Mouse (Mus musculus) fibroblast of lung, adult 2 months (primary cell): ENCODE measurements around the gene Kifc3.

Source experiments
- DNase-seq: peaks from one replicate; pipeline ENCODE4 v3.0.0-alpha.2; 2011; ENCODE audit warnings: low read depth

Kifc3 gene

DNA sequence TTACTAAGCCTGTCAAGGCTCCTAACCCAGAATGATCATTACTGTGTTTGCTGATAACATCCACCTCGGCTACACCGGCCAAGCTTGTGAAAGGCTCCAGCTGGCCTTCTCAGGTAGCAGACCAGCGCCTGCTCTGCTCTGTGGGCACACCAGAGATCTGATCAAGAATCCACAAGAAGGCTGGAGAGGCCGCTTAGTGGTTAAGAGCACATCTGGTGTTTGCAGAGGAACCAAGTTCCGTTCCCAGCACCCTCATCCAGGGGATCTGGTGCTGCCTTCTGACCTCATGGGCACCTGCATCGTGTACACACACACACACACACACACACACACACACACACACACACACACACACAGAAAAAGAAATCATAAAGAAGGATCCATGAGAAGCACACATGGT lies 46.5 kb downstream of the Kifc3 start:
- DNase-seq, result no peak

DNA sequence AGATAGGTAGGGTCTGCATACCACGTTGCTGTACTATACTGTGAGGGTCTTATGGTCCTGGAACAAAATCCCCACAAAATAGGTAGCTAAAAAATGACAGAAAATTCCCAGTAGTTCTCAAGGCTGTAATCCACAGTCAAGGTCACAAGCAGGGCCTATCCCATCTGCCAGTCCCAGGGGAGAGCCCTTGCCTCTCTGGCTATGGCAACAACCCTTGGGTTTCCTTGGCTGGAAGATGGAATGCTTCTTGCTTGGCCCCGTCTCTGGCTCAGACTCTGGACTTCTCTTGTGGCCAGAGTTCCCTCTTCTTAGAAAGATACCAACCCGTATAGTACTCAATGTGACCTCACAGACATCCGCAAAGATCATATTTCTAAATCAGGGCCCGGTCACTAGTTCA lies 47.3 kb downstream of the Kifc3 start:
- no peak for DNase-seq

DNA sequence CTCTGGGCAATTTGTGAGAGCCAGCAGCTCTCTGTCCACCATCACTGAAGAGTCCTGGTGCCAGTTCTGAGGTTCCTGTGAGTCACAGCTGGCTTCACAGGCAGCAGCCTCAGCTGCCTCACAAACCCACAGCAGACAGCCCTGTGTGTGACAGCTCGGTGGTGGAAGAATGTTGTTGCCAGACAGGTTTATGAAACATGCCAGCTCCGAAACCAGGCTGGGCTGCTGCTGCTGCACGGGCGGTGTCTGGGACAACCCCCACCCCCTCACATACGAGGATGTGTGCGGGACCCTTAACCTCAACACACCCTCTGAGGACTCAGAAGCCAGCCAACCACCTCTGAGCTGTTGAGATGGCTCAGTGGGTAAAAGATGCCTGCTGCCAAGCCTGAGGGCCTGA lies 48.0 kb downstream of the Kifc3 start:
- peak; percentile 90 for DNase-seq

DNA sequence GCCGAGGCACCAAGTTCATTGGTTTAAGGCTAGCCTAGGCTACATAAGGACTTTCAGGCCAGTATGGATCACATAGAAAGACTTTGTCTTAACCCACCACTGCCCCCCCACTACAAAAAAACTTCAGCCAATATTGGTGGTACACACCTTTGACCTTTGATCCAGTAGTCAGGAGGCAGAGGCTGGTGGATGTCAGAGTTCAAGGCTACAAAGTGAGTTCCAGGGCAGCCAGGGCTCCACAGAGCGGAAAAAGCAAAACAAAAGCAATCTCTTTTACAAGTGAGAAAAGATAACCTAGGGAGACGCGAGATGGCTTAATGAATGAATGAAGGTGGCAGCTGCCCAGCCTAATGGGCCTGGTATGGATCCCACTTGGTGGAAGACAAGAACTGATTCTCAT lies 48.6 kb downstream of the Kifc3 start:
- DNase-seq, result no peak

DNA sequence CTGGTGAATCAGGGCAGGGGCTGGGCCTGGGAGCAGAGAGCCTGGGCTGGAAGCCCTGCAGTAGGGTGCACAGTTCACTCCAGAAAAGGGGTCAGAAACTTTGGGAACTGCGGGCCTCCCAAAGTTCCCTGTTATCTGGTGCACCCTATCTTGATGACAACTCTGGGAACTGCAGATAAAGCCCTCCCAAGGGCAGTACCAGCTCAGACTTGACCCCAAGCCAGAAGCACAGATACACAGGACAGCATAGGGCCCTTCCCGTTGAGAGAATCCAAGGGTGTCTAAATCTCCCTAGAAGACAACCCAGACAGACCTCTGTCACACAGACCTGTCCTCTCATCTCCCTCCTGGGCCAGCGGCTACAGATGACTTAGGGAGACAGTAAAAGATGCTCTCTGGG lies 52.0 kb downstream of the Kifc3 start:
- DNase-seq, result no peak

DNA sequence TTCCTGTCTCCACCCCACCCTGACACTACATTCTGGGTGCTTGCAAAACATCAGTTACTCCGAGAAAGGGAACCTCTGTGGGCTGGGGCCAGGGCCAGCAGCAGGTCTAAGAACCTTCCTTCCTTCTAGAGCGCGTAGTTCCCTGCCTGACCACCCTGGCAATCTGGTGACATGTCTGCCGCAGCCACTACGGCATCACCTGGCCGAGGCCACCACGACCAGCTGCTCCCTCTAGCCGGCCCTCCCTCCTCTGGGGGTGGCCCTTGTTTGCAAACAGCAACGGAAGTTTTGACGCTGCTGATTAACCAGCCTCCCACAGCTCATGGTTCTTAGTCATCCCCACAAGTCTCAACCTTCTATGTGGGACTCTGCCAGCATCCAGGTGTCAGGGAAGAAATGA lies 53.2 kb downstream of the Kifc3 start:
- DNase-seq, result no peak

DNA sequence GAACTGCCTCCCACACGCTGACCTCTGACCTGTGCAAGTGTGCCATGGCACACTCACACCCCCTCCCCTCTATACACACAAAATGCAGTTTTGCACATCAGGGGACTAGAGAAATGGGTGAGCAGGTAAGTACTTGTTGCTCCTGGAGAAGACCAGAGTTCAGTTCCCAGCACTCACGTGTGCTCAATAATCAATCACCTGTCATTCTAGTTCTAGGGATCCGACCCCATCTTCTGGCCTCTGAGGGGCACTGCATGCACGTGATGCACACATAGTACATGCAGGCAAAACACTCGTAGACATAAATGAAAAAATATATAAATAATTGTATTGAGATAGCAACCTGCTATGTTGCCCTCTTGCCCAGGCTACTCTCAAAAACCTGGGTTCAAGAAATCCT lies 55.8 kb downstream of the Kifc3 start:
- DNase-seq, result no peak

DNA sequence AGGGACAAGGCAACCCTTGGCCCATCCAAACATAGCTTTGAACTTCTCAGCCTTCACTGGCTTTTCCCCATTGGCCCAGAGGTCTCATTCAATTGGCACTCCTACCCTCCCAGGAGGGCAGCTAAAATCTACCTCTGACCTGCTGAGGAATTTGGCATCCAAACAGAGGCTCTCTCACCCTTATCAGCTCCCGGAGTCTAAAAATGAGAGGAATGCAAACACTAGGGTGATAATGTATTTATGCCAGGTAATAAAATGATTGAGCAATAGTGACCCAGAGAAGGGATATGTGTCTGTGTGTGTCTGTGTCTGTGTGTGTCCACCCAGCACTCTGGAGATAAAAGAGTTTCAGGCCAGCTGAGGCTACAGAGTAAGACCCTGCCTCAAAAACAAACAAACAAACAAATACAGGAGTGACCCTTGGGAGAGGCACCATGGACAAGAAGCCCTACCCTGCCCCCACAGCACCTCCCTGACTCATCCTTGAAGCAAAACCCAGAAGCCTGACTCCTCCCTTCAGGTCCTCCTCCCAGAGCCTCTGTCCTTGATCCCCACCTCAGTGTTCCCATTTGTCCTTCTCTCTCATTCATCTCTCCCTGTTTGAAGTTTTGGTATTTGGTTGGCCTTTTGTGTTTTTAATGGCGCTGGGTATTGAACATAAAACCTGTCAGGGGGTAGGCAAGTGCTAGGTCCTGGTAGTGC lies 56.4 kb downstream of the Kifc3 start:
- DNase-seq, result no peak

DNA sequence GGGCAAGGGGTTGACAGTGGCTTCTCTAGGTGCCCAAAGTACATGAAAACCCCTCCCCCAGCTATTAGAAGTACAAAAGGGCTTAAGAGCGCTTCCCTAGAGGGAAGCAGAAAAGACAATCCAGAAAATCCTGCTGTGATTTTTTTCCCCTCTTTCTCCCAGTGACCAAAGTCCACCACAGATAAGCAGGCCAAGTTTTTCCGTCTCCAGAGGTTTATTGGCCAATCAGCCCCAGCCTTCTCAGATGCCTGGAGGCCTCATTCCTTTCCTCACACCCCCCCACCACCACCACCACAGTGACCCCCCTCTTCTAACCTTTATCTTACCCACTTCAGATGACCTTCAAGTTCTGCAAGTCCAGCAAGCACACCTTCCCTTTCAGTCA lies 58.0 kb downstream of the Kifc3 start:
- no peak for DNase-seq

DNA sequence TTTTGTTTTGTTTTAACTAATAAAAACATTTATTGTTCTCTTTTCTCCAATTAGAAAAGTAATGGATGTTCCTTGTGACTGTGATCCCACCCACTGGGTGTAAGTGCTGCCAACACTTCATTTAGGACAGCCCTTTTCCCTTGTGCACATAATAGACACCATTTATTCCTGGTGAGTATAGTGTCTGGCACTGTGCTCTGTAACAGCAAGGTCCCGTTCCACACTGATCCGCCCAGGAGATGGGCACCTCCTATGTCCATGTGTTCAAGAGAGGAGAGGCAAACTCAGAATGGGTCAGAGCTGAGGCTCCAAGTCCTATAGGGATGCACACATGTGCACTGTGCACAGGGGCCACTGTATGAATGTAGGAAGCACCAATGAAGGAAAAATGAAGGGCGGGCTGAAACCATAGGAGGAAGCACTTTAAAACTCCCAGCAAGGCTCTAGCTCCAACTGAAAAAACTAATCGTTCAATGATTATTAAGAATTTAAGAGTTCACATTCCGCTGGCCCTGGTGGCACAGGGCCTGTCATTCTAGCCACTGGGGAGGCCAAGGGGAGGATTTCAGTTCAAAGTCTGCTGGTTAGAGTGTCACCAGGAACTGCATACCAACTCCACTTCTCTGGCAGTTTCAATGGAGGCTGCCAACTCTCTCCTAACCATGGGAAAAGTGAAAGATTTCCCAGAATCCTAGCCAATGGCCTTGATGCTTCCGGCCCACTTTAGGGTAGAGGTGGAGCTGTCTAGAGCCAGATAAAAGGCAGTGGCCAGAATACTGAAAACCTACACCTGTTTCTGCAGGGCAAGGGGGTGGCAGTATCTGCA lies 58.6 kb downstream of the Kifc3 start:
- no peak for DNase-seq

DNA sequence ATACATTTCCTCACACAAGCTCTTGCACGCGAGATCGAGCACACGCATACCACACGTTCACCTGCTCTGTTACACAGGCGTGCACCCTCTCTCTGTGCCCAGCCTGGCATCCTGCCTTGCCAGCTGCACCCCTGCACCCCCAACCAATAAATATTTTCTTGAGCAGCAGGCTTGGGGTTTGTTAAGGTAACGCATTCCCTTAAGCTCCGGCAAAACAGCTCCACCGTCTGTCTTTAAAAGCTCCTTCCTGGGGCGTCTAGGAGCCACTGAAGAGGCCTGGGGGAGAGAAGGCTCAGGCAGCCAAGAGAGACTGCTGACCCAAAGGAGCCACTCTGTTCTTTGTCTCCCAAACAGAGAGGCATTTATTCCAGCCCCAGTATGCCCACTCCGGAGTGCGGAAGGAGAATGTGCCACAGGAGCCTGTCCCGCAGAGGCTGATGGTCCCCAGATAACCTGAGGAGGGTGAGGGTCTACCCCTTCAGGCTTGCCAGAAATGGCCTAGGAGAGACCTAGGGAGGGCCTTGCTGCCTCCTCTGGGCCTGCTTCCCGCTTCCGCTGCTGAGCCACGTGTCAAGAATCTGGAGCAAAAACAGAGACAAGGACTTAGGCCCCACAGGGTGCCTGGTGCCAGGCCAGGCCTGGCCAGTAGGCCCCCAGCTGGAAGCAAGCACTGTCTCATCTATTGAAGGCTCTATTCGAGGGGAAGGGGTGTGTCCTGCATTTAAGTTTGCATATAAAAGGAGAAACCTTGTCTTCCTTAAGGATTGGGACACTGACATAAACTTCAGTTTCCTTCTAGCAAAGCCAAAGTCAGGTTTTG lies 59.4 kb downstream of the Kifc3 start:
- DNase-seq, result peak; percentile 45

DNA sequence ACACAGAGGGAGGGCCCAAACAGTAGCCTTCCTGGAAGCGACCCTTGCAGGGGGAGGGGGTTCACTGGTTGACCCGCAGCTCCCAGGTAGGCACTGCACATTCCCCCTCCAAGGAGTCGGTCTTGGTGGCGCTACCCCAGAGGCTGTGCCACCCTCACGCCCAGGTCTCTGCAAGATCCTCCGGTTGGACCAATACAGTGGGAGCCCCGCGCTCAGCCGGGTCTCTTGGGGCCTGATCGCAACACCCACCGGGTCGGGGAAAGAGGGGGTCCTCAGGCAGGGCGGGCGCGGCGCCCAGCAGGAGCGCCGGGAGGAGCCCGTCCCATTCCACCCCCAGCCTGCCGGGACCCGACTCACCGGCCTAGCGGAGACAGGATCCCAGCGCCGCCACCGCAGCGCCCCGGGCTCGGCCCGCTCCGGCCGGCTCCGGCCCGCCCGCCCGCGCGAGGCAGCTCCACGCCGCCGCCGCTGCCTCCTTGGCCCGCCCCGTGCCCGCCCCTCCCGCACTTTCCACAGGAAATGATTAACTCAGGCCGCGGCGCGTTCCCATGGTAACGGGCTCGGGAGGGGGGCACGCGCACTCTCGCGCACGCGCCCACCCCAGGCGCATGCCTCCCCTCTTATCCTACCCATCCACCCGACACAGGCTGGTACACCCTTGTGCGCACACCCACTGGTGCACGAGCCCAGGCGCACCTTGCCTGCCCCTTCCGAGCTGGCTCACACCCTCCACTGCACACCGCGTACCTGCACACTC lies 60.4 kb downstream of the Kifc3 start:
- peak; percentile 21 for DNase-seq

DNA sequence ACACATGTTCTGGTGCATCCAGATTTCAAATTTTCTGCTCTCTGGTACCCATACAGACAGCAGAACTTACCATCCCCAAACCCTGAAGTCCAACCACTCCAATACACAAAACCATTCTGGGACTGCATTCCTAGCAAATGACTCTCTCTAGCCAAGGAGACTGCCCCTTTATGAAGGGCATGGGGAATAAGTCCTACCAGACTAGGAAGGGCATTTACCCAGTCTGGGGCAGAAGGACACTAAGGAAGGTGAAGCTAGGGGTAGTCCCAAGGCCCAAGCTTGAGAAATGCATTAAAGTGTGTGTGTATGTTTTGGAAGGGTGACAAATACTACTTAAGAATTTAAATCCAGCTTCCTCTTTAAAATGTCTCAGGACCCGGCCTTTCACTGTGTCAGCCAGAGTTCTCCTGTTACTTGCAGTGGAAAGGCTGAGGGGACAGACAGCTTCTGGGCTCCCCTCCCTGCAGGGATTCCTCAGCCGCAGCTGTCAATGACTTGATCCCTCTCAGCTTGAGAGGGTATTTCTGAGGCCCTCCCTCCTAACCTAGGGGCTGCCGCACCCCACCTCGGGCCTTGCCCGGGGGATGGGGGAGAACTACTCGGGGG lies 61.0 kb downstream of the Kifc3 start:
- DNase-seq, result peak; percentile 39

DNA sequence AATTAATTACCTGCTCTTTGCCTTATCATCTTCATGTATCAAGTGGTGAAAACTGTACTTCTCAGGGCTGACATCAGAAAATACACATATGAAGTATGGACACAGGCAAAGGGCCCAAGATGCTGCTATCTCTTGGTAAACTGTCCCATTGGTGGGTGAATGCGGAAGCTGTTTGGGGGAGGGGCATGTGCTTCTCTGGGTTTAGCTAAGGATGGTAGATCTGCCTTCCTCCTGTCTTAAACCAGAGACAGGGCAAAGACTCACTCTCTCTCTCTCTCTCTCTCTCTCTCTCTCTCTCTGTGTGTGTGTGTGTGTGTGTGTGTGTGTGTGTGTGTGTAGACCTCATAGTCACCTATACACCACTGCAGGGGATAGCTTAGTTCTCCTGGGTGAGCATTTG lies 61.6 kb downstream of the Kifc3 start:
- DNase-seq, result no peak

DNA sequence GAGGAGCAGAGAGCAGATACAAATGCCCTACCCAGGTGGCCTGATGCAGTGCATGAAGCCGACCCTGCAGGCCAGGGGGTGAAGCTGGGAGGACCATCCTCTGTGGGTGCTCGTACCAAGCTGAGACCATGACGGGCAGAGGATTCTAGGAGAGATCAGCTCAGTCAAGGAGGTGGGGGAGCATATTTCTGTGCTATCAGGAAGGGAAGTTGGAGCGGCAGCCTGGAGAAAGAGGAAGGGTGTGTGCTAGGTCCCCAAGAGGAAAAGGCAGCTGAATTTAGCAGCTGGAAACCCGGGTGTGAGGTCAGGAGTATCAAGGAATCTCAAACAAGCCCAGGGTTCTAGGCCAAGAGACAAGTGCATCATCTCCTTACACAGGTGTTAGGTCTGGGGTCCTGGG lies 62.1 kb downstream of the Kifc3 start:
- no peak for DNase-seq

DNA sequence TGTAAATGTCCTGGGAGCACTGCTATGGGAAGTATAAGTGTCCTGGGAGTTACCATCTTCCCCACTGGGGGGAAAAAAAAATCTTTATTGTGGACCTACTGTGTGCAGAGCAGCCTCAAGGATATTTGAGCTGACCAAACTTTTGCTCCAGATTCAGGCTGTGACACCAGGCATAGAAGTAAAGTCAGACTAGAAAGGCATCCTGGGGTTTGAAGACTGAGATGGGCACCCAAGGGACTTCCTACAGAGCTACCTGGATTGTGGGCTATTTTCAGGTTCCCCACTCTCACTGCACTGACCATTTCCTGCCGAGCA lies 63.6 kb downstream of the Kifc3 start:
- DNase-seq, result no peak

DNA sequence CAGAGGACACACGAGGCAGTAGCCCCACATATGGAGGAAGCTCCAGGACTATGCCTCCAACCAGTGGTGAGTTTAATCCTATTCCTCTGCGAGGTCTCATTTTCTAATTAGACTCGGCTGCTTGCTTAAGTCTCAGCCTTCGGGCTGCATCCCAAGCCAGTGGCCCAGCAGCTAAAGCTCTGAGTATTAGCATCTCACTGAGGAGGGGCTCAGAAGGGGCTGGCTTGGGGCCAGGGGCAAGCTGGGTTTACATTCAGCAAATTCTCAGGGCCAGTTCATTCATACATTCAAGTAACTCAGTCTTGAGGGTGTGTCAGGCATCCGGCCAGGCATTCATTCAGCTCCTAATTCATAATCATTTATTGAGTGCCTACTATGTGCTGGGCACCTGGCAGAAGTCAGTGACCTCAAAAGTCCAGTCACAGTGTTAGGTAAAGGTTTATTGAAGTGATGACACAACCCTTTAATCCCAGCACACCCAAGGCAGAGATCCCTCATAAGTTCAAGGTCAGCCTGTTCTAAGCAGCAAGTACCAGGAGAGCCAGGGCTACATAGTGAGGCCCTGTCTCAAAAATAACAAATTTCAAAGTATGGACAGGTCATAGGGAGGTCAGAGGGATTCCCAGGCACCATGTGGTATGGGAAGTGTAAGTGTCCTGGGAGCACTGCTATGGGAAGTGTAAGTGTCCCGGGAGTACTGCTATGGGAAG lies 64.1 kb downstream of the Kifc3 start:
- no peak for DNase-seq

DNA sequence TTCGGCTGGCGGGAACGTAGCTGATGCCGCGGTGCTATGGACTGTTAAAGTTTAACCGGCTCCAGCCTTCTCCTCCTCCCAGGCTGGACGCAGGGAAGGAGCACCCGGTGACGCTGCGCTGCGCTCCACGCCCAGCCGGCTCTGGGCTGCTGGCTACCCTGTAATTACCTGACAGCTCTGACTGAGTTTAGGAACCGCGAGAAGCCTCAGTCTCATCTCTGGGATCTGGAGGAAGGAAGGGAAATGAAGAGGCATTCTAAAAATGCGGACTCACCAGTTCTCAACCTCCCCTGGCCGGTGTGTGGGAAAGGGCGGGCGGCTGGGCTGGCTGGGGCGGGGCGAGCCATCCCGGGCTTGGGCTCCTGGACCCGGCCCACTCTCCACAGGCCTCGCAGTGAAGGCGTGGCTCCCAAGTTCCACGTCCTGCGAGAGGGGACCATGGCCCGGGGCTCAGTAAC lies 64.9 kb downstream of the Kifc3 start:
- peak; percentile 20 for DNase-seq

DNA sequence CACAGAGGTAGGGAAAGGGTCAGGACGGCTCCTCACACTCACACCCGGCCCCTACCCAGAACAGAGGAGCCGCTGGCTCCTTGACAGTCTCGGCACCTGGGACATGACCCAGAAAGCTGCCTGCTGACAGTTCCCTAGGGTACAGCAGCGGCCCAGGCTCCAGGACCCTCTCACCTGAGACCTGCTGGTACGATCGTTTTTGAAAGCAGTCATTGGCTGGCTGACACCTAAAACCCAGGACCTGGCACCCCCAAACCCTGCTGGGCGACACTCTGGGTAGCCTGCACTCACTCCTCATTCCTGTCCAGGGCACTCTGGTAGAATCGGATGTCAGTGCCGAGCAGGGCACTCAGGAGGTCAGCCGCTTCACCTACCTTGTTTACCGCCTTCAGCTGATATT lies 65.4 kb downstream of the Kifc3 start:
- no peak for DNase-seq

DNA sequence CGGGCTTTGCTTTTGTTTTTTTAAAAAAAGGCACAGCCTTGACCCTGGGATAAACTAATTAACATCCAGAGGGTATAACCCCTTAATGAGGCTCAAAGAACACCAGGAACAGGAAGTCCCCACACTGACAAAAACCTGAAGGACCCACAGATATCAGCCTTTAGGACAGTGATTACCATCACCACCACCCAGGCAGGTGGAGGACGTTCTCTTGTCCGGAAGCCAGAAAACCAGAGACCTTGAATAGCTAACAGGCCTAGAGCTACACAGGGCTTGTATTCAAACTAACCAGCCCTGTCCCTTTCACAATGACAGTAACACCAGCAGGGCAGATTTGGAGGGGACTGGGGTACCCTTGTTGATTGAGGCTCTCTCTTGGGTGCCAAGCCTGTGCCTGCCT lies 66.4 kb downstream of the Kifc3 start:
- DNase-seq, result no peak

DNA sequence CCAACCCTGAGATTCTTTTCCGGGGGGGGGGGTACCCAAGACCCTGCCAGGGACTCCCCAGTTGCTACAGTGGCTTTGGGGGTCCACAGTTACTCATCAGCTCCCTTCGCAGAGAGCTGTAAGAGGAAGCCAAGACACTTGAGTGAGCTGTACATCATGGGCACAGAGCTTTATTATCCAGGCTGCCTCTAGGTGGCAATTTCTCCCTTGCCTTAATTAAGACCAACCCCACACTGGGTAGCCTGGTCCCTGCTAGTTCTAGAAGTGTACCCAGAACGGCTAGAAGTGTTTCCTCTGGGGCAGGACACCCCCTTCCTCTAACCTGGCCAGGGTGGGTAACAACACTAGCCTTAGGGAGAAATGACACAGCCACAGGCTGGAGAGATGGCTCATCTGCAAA lies 67.4 kb downstream of the Kifc3 start:
- no peak for DNase-seq
